Mouse (Mus musculus) liver, adult 2 months (tissue): ENCODE measurements around the gene Dock9. TPM values are rescaled to one million over a fixed set of nuclear protein-coding genes. Genes with fewer than 3 reads are reported as not detected.

Source experiments
- DNase-seq: peaks from one replicate; pipeline ENCODE4 v3.0.0-alpha.2; 2011; ENCODE audit warnings: low read depth, low spot score; ENCODE audit errors: extremely low read depth
- H3K27ac ChIP-seq: fragments of 200-500 bp; replicated peaks from 2 replicates; pipeline ENCODE4 v1.5.1; 2012; ENCODE audit warnings: low read depth, mild to moderate bottlenecking, control low read depth, inconsistent platforms, low read length; ENCODE audit not compliant: insufficient read depth
- H3K27me3 ChIP-seq: fragments of 200-500 bp; 2 replicates; pipeline ENCODE4 v1.6.1; 2012; ENCODE audit warnings: mild to moderate bottlenecking, moderate library complexity, low read length, inconsistent platforms; ENCODE audit not compliant: control insufficient read depth, insufficient read depth
- H3K36me3 ChIP-seq: fragments of 200-500 bp; 2 replicates; pipeline ENCODE4 v1.6.1; 2012; ENCODE audit warnings: low read length, inconsistent platforms; ENCODE audit not compliant: control insufficient read depth, insufficient read depth
- H3K4me1 ChIP-seq: fragments of 200-500 bp; 2 replicates; pipeline ENCODE4 v1.6.1; 2011; ENCODE audit warnings: low read length; ENCODE audit not compliant: control insufficient read depth, insufficient read depth
- H3K4me3 ChIP-seq: fragments of 200-500 bp; 2 replicates; pipeline ENCODE4 v1.5.1; 2011; ENCODE audit warnings: low read depth, mild to moderate bottlenecking, control low read depth, low read length, moderate library complexity; ENCODE audit not compliant: insufficient read depth
- H3K79me2 ChIP-seq: fragments of 200-500 bp; 2 replicates; pipeline ENCODE4 v1.6.1; 2012; ENCODE audit warnings: inconsistent platforms, mild to moderate bottlenecking, low read length, moderate library complexity; ENCODE audit not compliant: control insufficient read depth, insufficient read depth
- H3K9ac ChIP-seq: fragments of 200-500 bp; 2 replicates; pipeline ENCODE4 v1.6.1; 2012; ENCODE audit warnings: low read depth, mild to moderate bottlenecking, control low read depth, inconsistent platforms, low read length
- CTCF ChIP-seq: fragments of 200-500 bp; IDR thresholded peaks from 2 replicates; pipeline ENCODE4 v1.5.1; 2011; ENCODE audit warnings: low read depth, low read length, control low read depth
- POLR2A ChIP-seq: fragments of 200-500 bp; IDR thresholded peaks from 2 replicates; pipeline ENCODE4 v1.6.1; 2011; ENCODE audit warnings: low read length, control low read depth; ENCODE audit not compliant: insufficient read depth; ENCODE audit errors: extremely low read depth
- WGBS: fragments of 180-500 bp; shearing (Covaris S2); methylation state at CpG from one replicate; pipeline ENCODE4 v1.1.7; 2018; 5-methylcytosine and 5-hydroxymethylcytosine counted together
- polyA plus RNA-seq: library from polyadenylated mRNA; depleted of rRNA; stranded (reverse); fragments of >200 nt; gene quantifications from 2 replicates; pipeline ENCODE4 v1.2.3, GENCODE M21; 2012
- total RNA-seq: library from RNA; depleted of rRNA; stranded (reverse); fragments of >200 nt; gene quantifications from 2 replicates; pipeline ENCODE4 v1.2.3, GENCODE M21; 2014

Dock9 gene
- total and polyA plus RNA-seq, 2 experiments = 3.8 to 11.4 TPM

DNA sequence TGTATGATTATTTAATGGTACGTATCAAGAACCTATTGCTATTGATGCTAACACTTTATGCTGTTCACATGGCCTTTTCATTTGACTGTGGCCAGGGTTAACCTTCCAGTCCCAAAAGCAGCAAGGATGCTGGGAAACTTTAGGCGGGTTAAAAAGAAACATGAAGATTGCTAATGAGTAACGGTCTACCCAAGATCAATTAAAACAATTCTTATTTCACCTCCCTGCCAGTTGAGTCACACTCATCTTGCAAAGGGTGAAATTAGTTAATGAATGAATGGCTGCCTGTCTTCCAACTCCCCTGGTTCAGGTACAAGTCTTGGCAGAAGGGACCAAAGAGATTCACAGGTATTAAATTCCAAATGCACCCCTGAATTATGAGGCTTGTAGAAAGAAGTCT, 175.8 kb downstream of the Dock9 start:
- peaks cover 5% of the 10 kb centered on the region for H3K36me3 ChIP-seq
- no peaks in the 10 kb centered on the region for H3K27me3 ChIP-seq
- H3K4me3 ChIP-seq = no peak overlapping the region
- no peak for DNase-seq
- no peak overlapping the region for H3K27ac ChIP-seq
- no peak overlapping the region for H3K9ac ChIP-seq
- no peaks in the 10 kb centered on the region for H3K4me1 ChIP-seq
- no peak for TF ChIP-seq CTCF
- no peak for TF ChIP-seq POLR2A
- no peaks in the 10 kb centered on the region for H3K79me2 ChIP-seq
- 97% methylated on average over 3 of the region's 3 CpGs for whole genome bisulfite sequencing

DNA sequence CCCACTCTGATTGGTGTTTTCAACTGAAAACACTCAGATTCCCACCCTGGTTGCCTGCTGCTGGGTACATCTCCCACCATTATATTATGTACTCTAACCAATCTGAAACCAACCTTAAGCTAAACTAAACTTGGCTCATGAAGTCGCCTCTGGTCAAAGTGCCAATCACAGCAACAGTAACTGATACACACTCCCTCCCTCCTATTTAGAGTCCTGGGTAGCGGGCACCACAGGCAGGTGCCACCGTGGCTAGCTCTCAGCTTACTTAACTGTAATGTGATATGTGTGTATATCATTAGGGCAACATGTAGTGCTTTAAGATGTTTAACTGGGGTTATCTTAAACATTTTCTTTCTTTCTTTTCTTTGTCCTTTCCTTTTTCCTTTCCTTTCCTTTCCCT, 177.1 kb downstream of the Dock9 start:
- TF ChIP-seq CTCF (no peak), POLR2A (no peak)
- Histone ChIP-seq H3K4me3 (no peak overlapping the region), H3K27ac (no peak overlapping the region), H3K27me3 (no peaks in the 10 kb centered on the region), H3K9ac (no peak overlapping the region), H3K36me3 (peaks cover 5% of the 10 kb centered on the region), H3K79me2 (no peaks in the 10 kb centered on the region), H3K4me1 (no peaks in the 10 kb centered on the region)
- 86% methylated on average over 3 of the region's 3 CpGs for WGBS
- no peak for DNase-seq

DNA sequence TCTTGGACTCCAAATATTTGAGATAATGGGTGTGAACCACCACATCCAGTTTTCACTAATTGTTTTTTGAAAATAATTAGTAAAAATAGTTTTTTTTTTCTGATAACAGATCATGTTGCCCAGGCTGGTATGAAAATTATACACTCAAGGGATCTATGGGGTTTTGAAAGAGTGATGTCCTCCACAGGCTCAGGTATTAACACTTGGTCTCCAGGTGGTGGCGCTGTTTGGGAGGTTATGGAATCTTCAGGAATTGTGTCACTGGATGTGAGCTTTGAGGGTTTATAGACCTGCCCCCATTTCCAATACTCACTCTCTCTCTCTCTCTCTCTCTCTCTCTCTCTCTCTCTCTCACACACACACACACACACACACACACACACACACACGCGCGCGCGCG, 177.5 kb downstream of the Dock9 start:
- no peak for DNase-seq
- no peak for TF ChIP-seq CTCF
- TF ChIP-seq POLR2A = no peak
- Histone ChIP-seq H3K36me3 (peaks cover 5% of the 10 kb centered on the region), H3K79me2 (no peaks in the 10 kb centered on the region), H3K4me3 (no peak overlapping the region), H3K4me1 (no peaks in the 10 kb centered on the region), H3K9ac (no peak overlapping the region), H3K27ac (no peak overlapping the region), H3K27me3 (no peaks in the 10 kb centered on the region)
- over 99% methylated on average over 7 of the region's 7 CpGs for WGBS

DNA sequence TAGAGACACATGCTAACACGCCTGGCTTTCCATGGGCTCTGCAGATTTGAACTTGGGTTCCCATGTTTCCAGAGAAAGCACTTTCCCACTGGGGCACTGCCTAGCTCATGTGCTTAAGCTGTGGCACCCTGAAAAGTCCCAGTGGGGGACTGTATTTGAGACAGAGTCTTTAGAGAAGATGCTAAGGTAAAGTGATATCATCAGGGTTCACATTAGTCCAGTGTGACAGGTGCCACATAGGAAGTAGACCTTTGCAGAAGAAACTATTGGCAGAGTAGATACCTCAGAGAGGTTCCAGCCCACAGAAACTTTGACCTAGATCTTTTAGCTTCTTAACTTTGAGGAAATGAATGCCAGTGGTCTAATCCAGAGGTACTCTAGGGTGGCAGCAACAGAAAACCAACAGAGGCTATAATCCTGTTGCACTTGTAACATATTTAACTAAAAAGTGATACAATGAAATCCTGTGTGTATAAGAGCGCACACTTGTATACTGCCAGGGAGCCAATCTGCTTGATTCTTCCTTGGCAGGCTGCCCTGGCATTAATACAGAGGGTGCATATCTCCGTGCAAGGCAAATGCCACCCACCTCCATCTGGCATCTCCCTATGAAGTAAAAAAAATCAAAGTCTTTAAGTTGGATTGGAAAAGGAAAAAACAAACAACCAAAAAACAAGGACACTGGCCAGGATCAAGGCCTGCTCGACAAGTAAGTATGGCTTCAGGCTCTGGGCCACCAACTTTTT, 179.8 kb downstream of the Dock9 start:
- Histone ChIP-seq H3K27ac (no peak overlapping the region), H3K27me3 (no peaks in the 10 kb centered on the region), H3K4me1 (no peaks in the 10 kb centered on the region), H3K79me2 (no peaks in the 10 kb centered on the region), H3K9ac (no peak overlapping the region), H3K36me3 (peaks cover 5% of the 10 kb centered on the region), H3K4me3 (no peak overlapping the region)
- TF ChIP-seq POLR2A (no peak), CTCF (no peak)
- DNase-seq = peak; percentile 27
- 47% methylated on average over 4 of the region's 4 CpGs for WGBS

DNA sequence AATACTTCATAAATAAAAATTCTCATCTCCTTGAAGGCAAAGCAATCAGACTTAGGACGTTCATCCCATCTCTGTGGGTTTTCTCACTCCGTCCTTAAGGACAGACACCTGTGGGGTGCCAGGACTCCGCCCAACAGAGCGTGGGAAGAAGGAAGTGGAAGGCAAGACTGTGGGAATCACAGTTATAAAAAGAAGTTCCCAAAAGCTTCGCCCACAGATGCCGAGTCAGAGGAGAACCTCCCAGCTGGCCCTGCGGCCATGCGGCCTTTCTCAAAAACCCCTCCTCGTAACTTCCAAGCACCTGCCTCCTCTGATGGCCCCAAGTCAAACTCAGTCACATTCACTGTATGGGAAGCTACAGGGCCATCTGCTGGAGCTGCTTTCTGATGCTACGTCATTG, 182.2 kb downstream of the Dock9 start:
- 88% methylated on average over 10 of the region's 10 CpGs for WGBS
- Histone ChIP-seq H3K27ac (no peak overlapping the region), H3K9ac (no peak overlapping the region), H3K4me3 (no peak overlapping the region), H3K79me2 (no peaks in the 10 kb centered on the region), H3K36me3 (no peaks in the 10 kb centered on the region), H3K4me1 (no peaks in the 10 kb centered on the region), H3K27me3 (no peaks in the 10 kb centered on the region)
- DNase-seq = no peak
- TF ChIP-seq CTCF (no peak), POLR2A (no peak)

DNA sequence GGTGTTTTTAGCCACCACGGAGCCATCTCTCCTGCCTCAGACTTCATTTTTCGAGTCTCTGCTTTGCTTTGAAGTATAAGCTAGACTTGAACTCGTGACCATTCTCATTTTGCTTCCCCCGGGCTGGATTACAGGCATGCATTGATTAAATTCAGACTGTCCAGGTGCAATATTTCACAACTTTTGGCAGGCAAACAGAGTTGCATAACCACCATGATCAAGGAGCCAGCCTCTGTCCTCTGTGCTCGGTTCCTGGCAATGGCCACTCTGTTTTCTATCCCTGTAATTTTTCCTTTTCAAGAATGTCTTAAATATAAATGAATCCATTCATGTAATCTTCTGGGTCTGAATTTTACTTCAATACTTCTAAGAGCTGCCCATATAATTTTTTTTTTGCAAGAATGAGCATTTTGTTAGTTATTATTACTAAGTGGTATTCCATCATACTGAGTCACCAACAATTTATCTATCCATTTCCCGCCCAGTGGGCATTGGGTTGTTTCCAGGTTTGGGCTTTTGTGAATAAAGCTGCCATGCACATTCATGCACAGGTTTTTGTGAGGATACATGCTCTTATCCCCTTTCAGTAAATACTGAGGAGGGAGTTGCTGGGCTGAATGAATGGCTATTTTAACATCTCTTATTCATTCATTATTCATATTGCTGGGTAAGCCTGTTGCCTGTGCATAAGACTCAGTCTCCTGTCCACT, 183.0 kb downstream of the Dock9 start:
- no peaks in the 10 kb centered on the region for H3K27me3 ChIP-seq
- DNase-seq = peak; percentile 92
- no peaks in the 10 kb centered on the region; the same call in 1 of the 2 replicates for H3K36me3 ChIP-seq
- no peaks in the 10 kb centered on the region for H3K4me1 ChIP-seq
- no peaks in the 10 kb centered on the region for H3K79me2 ChIP-seq
- 31% methylated on average over 6 of the region's 6 CpGs for WGBS
- no peak overlapping the region for H3K9ac ChIP-seq
- TF ChIP-seq POLR2A (no peak), CTCF (no peak)
- H3K4me3 ChIP-seq = no peak overlapping the region
- H3K27ac ChIP-seq = no peak overlapping the region
